Mouse (Mus musculus) urinary bladder, postnatal 25 days (tissue): ENCODE measurements around the gene Arl5a.

Experiments
- DNase-seq: peaks from one replicate; pipeline ENCODE4 v3.0.0; 2022; ENCODE audit warnings: low spot score

Arl5a gene

GRCm38 (mm10) chr2:52422871-52423610, 1.7 kb downstream of the Arl5a start:
- DNase-seq = no peak

DNA sequence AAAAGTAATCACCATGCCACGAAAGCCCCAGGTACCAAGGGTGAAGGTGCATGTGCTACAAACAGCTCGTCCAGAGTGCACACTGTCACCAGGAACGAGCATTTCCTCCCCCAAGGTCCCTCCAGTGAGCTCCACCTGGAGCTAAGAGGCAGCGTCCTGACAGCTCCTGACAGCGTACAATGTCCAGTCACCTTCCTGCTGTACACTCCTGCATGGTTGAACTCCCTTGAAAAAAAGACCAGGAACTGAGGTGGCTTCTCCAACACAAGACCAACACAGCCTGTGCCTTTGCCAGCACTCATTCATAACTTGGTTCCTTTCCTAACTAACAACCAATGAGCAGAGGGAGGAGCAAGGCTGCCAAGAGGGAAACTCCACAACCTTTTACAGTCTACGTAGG, 3.5 kb downstream of the Arl5a start:
- no peak for DNase-seq

DNA sequence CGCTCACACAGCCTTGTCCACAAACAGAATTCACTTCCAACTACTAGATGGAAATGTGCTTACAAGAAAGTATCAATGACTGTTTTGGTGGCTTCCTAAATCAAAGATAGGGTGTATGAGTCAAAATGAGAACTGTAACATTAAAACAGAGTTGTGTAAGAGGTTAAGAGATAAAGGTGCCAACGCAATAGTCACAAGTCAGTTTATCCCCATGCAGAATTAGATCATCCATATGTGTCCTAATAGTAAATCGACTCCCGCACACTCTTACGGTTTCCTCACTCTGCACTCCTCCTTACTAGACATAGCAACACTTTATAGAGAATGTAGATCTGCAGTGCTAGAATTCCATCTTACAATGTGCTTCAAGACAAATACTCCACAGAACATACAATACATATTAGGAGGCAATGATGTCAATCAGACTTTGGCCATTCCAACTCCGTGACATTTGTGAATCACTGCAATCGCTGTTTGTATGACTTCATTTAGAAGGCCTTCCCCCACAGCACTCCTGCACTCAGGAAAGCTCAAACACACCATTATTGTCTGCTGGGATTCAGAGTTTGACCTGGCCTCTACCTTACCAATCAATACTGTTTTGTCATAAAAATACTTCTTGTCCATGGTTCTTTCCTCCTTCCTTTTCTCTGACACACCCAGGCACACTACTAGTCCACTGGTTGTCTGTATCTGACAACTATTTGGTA, 4.5 kb downstream of the Arl5a start:
- DNase-seq = no peak

GRCm38 (mm10) chr2:52419295-52419694, 5.4 kb downstream of the Arl5a start:
- DNase-seq = no peak

- DNase-seq = no peak
Observed at GRCm38 (mm10) chr2:52412524-52413037, 12.1 kb downstream of the Arl5a start.

DNA sequence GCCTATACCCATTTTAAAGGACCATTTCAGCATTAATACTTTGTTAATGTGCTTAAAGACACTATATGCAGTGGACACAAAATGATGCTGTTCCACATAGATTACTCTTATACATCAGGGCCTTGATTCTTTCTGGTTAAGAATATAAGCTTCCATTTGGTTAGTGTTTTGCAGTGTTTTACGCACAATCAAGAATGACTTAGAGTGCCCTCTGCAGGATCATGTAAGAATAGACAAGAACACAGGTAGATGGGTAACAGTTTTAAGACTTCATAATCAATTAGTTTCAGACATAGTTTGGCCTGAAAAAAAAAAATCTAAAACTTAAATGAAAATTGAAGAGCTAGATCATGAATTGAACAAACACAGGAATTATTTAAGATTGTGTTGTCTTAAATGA, 18.2 kb downstream of the Arl5a start:
- DNase-seq = no peak

GRCm38 (mm10) chr2:52405238-52405637, 19.5 kb downstream of the Arl5a start:
- DNase-seq = no peak

DNA sequence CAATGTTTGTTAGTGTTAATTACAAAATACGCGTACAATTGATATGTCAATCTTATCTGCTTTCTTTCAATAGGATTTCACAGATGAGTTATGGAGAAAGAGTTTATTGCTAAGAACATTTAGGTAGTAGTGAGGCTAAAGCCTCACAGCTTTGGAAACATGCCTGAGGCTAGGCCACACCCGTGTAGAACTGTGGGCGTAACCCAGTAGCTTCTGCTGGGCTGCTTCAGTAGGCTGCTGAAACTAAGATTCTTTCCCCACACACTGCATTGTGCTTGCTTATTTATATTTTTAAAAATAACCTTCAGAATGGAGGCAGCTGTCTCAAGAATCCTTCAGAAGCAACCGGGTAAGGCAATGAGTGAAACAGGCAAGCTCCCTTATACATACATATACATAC, 30.2 kb downstream of the Arl5a start:
- DNase-seq = no peak

DNA sequence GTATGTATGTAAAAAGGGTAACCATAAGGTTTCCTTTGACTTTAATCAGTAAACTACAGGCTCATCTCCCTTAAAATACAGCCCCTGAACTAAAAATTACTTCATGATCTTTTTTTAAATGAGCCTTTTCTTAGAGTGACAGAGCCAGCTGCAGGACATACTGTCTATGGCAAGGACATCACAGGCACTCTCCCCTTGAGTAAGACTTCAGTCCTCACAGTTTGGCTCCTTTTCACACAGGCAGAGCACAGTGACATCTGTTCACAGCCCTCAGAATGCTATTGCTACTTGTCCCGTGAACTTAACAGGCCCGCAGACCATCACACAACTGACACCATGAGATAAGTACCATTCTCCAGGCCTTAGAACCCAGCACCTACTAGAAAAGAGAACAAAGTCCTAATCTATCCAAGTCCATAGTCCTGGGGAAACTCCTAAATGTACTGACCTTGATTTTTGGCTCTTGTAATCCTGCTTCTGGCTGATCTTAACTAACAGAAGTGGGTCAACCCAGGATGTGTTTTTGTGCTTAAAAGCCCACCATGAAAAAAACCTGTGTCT, 34.2 kb downstream of the Arl5a start:
- DNase-seq = no peak

DNA sequence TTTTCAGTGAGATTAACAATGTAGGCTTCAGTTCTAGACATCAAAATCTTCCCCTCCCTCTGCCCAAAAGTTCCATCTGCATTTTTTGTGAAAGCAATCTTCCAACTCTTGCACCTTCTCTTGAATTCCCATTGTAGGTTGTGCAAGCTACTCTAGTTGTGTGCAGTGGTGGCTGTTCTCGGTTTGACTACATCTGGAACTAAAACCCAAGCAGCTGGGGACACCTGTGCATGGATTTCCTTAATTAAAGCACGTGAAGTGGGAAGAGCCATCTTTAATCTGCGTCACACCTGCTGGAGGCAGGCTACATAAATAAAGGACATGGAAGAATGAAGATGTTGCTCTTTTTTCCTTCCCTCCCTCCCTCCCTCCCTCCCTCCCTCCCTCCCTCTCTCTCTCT, 34.7 kb downstream of the Arl5a start:
- no peak for DNase-seq

GRCm38 (mm10) chr2:52386451-52386850, 38.2 kb downstream of the Arl5a start:
- DNase-seq = no peak

- no peak for DNase-seq
Observed at GRCm38 (mm10) chr2:52386037-52386436, 38.7 kb downstream of the Arl5a start.

DNA sequence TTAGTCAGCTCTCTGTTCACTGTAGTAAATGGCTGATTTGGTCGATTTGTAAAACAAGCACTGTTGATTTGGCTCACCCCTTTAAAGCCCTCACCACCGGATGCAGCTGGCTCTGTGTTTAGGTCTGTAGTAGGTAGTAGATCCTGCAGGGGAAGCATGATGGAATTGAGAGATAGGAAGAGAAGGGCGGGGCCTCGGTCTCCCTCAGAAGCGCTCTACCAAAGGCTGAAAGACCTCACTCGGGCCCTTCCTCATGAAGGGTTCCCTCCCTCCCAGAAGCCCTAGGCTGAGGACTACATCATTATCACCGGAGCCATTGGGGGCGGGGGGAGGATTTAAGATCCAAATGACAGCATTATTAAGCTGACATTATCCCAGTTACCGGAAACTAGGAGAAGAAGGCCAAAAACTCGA, 45.8 kb downstream of the Arl5a start:
- DNase-seq = no peak

GRCm38 (mm10) chr2:52378448-52378804, 46.3 kb downstream of the Arl5a start, which contains the start of gene Neb:
Gene Neb, minus strand, starts transcription at chr2:52378474.
- no peak for DNase-seq

GRCm38 (mm10) chr2:52377706-52378447, 46.8 kb downstream of the Arl5a start:
- no peak for DNase-seq

DNA sequence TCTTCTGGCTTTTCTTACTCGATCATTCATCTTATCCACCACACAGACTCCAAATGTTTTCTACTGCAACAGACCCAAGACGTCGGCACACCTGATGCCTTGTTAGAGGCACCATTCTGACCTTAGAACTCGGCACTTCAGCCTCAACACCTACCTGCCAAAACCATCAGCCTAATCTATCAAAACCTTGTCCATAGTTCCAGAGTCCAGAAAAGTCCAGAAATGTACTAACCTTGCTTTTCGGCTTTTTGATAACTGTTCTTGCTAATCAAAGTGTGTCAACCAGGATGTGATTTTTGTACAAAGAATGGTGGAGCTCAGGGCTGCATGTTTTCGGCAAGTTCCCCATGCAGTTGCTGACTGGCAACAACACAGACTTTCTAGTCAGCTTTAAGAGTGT, 50.0 kb downstream of the Arl5a start:
- DNase-seq = no peak

DNA sequence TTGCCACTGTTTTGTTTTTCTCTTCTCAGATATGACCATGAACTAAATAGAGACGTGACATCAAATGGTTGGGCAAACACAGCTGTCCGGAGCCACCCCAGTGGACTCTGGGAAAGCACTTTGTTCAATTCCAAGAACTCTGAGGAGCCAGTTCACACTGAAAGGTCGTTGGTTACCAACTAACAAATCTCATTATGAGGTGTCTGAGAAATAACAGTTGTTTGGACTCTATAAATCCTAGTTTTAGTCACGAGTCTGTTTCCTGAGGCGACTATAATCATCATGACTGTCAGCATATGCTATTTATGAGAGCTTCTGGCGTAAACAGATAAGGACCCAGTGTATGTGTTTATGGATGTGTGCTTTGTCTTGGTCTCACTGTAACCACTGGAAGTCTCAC, 52.2 kb downstream of the Arl5a start:
- DNase-seq = no peak

DNA sequence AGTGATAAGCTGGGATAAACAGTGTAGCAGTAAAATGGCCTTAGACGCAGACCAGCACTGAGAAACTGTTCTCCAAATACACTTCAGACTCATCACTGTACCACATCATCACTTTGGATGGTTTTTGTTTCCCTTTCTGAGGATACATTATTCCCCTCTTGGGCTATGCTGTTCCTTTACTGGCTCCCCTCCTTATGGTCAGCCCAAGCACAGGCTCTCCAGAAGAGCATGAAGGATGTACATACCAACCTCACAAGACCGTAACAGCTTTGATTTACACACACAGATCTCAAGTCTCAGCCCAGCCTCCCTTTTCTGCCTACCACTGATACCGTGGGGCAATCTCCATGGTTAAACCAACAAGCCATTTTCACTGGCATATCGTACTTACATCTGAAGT, 52.6 kb downstream of the Arl5a start:
- DNase-seq = no peak

DNA sequence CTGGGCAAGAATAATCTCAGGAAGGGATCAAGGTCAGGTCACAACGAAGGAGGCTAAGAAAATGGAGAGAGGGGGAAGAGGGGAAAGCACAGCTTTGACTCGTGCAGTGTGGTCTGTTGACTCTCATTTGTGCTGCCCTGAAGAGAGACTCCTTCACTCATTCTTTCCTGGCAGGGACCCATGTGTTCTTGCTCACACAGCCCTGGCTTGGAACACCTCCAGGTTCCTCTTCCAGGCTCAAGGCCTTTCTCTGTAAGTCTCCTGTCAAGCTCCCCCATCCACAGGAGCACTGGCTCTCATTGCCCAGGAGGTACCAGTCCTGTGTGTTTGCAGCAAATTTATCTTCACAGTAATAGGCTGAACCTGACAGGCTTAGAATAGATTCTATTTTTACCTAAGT, 53.6 kb downstream of the Arl5a start:
- peak; percentile 23 for DNase-seq

DNA sequence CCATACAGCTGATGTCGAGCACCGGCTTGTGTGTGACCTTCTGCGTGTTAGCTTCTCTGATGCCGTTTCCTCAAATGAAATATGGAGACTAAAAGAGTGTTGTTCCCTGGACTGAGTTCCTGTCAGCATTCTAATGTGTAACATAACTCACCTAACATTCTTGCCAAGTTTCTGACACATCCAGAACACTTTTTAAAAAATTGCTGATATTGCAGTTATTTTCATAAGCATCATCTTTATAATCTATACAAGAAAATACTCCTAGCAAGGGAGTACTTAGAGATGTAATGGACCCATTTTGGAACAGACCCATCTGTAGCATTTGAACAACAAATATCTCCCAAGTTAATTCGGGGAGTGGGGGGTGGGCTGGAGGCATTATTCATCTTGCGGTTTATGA, 55.1 kb downstream of the Arl5a start:
- DNase-seq = no peak

- no peak for DNase-seq
Observed at GRCm38 (mm10) chr2:52367665-52368064, 57.0 kb downstream of the Arl5a start.

GRCm38 (mm10) chr2:52367248-52367647, 57.5 kb downstream of the Arl5a start:
- no peak for DNase-seq

DNA sequence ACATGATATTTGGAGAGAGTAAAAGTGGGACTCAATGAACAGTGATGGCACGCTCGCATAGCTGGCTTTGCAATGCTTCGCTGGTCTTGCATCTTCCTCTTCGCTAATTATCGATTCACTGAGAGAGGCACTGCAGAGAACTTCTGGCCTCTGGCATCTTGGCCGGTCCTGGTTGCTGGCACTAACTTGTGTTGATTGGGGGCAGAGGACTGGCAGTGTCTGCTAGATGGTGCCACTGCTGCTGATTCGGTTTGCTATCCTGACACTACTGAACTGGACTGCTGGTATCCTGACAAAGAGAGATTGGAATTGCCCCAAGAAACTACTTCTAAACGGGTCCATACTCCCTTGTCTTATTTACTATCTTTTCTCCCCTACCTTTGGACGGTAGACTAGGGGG, 63.6 kb downstream of the Arl5a start:
- DNase-seq = no peak
